Mouse (Mus musculus) ES-Bruce4 (cell line): ENCODE results near the gene Med11. TPM values are rescaled to one million over a fixed set of nuclear protein-coding genes. Genes with fewer than 3 reads are reported as not detected.

Experiments
- H3K27ac ChIP-seq: 2 replicates; pipeline ENCODE4 v1.5.1; 2012; ENCODE audit warnings: low read length, inconsistent platforms; ENCODE audit not compliant: insufficient read depth
- H3K27me3 ChIP-seq: 2 replicates; pipeline ENCODE4 v1.6.1; 2012; ENCODE audit warnings: mild to moderate bottlenecking, low read length, inconsistent platforms; ENCODE audit not compliant: control insufficient read depth, poor library complexity, insufficient read depth, severe bottlenecking
- H3K36me3 ChIP-seq: 2 replicates; pipeline ENCODE4 v1.6.1; 2012; ENCODE audit warnings: inconsistent platforms, mild to moderate bottlenecking, low read length, moderate library complexity; ENCODE audit not compliant: control insufficient read depth, poor library complexity, insufficient read depth, severe bottlenecking
- H3K4me1 ChIP-seq: one replicate; pipeline ENCODE4 v1.8.1; 2011; ENCODE audit warnings: low read length; ENCODE audit not compliant: control insufficient read depth, insufficient read depth
- H3K4me3 ChIP-seq: 2 replicates; pipeline ENCODE4 v1.5.1; 2011; ENCODE audit warnings: low read depth, mild to moderate bottlenecking, low read length
- H3K9ac ChIP-seq: 2 replicates; pipeline ENCODE4 v1.6.1; 2012; ENCODE audit warnings: low read depth, mild to moderate bottlenecking, inconsistent platforms; ENCODE audit not compliant: poor library complexity, severe bottlenecking
- H3K9me3 ChIP-seq: replicated peaks from 2 replicates; pipeline ENCODE4 v1.6.1; 2012; ENCODE audit warnings: mild to moderate bottlenecking, low read length, inconsistent platforms; ENCODE audit not compliant: control insufficient read depth, poor library complexity, insufficient read depth, severe bottlenecking
- CTCF ChIP-seq: IDR thresholded peaks from one replicate; pipeline ENCODE4 v1.8.1; 2011; ENCODE audit warnings: low read depth, low read length
- EP300 ChIP-seq: IDR thresholded peaks from 2 replicates; pipeline ENCODE4 v1.6.1; 2011; ENCODE audit warnings: low read depth, low read length; ENCODE audit not compliant: insufficient read depth
- POLR2A ChIP-seq: IDR thresholded peaks from one replicate; pipeline ENCODE4 v1.8.1; 2011; ENCODE audit warnings: low read length; ENCODE audit not compliant: insufficient read depth
- polyA plus RNA-seq: library from polyadenylated mRNA; stranded (reverse); fragments of >200 nt; gene quantifications from 2 replicates; pipeline ENCODE4 v1.2.4, GENCODE M21; 2011; ENCODE audit warnings: low read depth; ENCODE audit not compliant: missing spikeins, insufficient read depth, insufficient read length

The Med11 gene
- polyA plus RNA-seq, 1 experiment: 26.9 TPM

GRCm38 (mm10) chr11:70450926-70451325 is 793 bp upstream of the Med11 start:
- no peak overlapping the region for H3K4me3 ChIP-seq
- no peaks in the 10 kb centered on the region for H3K9me3 ChIP-seq
- peaks cover 10% of the 10 kb centered on the region for H3K36me3 ChIP-seq
- TF ChIP-seq POLR2A (no peak), EP300 (no peak), CTCF (no peak)
- H3K4me1 ChIP-seq: no peaks in the 10 kb centered on the region
- H3K27ac ChIP-seq: peak overlapping the region; percentile 27; the same call in 1 of the 2 replicates
- no peak overlapping the region for H3K9ac ChIP-seq
- no peaks in the 10 kb centered on the region for H3K27me3 ChIP-seq

GRCm38 (mm10) chr11:70453261-70454044 is 1.7 kb downstream of the Med11 start:
- no peak overlapping the region for H3K27ac ChIP-seq
- no peak overlapping the region for H3K4me3 ChIP-seq
- no peaks in the 10 kb centered on the region for H3K9me3 ChIP-seq
- no peak overlapping the region for H3K9ac ChIP-seq
- H3K36me3 ChIP-seq: peaks cover 10% of the 10 kb centered on the region
- no peaks in the 10 kb centered on the region for H3K4me1 ChIP-seq
- no peak for TF ChIP-seq CTCF
- TF ChIP-seq POLR2A: no peak
- no peak for TF ChIP-seq EP300
- no peaks in the 10 kb centered on the region for H3K27me3 ChIP-seq

GRCm38 (mm10) chr11:70458688-70459600 is 7.2 kb downstream of the Med11 start, which contains the start of gene Zmynd15:
Gene Zmynd15 (plus strand): TSS chr11:70459433.
- TF ChIP-seq CTCF: no peak
- TF ChIP-seq POLR2A: no peak
- no peak for TF ChIP-seq EP300
- H3K36me3 ChIP-seq: peaks cover 2% of the 10 kb centered on the region
- no peaks in the 10 kb centered on the region for H3K27me3 ChIP-seq
- H3K4me3 ChIP-seq: peak within 1 kb of the TSS; percentile 66
- peak within 1 kb of the TSS; percentile 62 for H3K9ac ChIP-seq
- peaks cover 2% of the 10 kb centered on the region for H3K4me1 ChIP-seq
- no peaks in the 10 kb centered on the region for H3K9me3 ChIP-seq
- H3K27ac ChIP-seq: no peak within 1 kb of the TSS

- H3K27ac ChIP-seq: no peak within 1 kb of the TSS
Measured at GRCm38 (mm10) chr11:70459601-70460101, 7.9 kb downstream of the Med11 start, which contains the start of gene Cxcl16. Gene Cxcl16 (minus strand): TSS chr11:70459984.

GRCm38 (mm10) chr11:70463970-70464369 is 12.3 kb downstream of the Med11 start:
- Histone ChIP-seq H3K9me3 (no peaks in the 10 kb centered on the region), H3K9ac (no peak overlapping the region), H3K36me3 (no peaks in the 10 kb centered on the region), H3K27ac (no peak overlapping the region), H3K4me3 (no peak overlapping the region), H3K27me3 (no peaks in the 10 kb centered on the region), H3K4me1 (peaks cover 7% of the 10 kb centered on the region)
- TF ChIP-seq POLR2A: no peak
- no peak for TF ChIP-seq EP300
- no peak for TF ChIP-seq CTCF

More at GRCm38 (mm10) chr11:70459601-70460101, 7.9 kb downstream of the Med11 start, which contains the start of gene Cxcl16:
- Histone ChIP-seq H3K4me3 (peak within 1 kb of the TSS; percentile 66), H3K27me3 (no peaks in the 10 kb centered on the region), H3K4me1 (peaks cover 6% of the 10 kb centered on the region), H3K9me3 (no peaks in the 10 kb centered on the region), H3K9ac (peak within 1 kb of the TSS; percentile 62), H3K36me3 (no peaks in the 10 kb centered on the region)
- TF ChIP-seq POLR2A: no peak
- TF ChIP-seq EP300: peak; percentile 65; the same call in 1 of the 2 replicates
- no peak for TF ChIP-seq CTCF

- H3K36me3 ChIP-seq: no peaks in the 10 kb centered on the region
- no peaks in the 10 kb centered on the region for H3K9me3 ChIP-seq
- peak overlapping the region; percentile 56 for H3K4me3 ChIP-seq
- TF ChIP-seq CTCF (peak; percentile 14), POLR2A (no peak)
- peak overlapping the region; percentile 67 for H3K9ac ChIP-seq
- peaks cover 5% of the 10 kb centered on the region for H3K4me1 ChIP-seq
- no peak overlapping the region for H3K27ac ChIP-seq
- H3K27me3 ChIP-seq: no peaks in the 10 kb centered on the region
Measured at GRCm38 (mm10) chr11:70465211-70465610, 13.5 kb downstream of the Med11 start.
